Mouse (Mus musculus) spleen, embryonic (tissue): Measurements from ENCODE around the gene Pde4b.

Source experiments
- CTCF ChIA-PET: fragments of 350-600 bp; sonication (Branson Sonifier 250); formaldehyde crosslinking; loops from one replicate; lab custom pipeline; 2022; lab: Charles Lee

Pde4b gene

GRCm38 (mm10) chr4:102635944-102636343 is 548.6 kb downstream of the Pde4b start:
- CTCF ChIA-PET = no interaction called here

- CTCF ChIA-PET = no interaction called here
Measured at GRCm38 (mm10) chr4:102637348-102637910, 550.1 kb downstream of the Pde4b start.

GRCm38 (mm10) chr4:102640942-102641341 is 553.6 kb downstream of the Pde4b start:
- CTCF ChIA-PET = no interaction called here

DNA sequence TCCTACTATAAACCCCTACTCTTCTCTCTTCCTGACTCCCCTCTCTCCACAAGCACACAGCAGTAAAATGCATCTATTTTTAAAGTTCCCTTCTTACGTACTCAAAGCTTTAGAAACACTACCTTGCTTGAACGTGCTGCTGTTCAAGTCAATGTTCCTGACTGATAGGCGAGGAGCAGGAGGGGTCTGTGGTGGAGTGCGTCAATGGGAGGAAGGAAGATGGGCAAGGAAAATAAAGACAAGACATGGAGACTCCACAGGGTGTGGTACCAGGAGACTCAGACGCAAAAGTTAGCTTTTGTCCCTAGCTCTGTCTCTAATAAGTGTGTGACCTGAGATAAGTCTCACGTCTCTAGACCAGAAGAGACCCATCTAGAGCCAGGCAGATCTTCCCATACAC is 556.7 kb downstream of the Pde4b start:
- CTCF ChIA-PET = interaction anchor here (0.7 kb wide), 1 partner anchor 13 kb away, joined by 6 read pairs; no protein-coding TSS in a partner anchor

DNA sequence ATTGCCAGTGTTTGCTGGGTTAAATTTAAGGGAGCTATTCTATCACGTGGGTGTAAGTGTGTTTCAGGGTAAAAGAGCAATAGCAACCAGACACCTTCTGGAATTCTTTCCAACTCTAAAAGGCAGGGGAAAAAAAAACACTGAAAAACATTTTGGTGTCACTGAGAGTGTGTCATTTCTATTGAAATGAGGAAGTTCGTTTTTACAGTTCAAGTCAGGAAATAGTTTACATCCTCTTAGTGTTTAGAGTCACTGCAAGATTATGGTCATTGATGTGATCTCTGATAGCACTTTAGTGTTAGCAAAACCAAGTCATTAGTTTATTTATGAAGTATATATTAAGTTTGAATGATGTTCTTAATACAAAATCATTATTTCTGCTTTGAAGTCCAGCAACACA is 559.7 kb downstream of the Pde4b start:
- CTCF ChIA-PET = no interaction called here

- CTCF ChIA-PET = no interaction called here
Measured at GRCm38 (mm10) chr4:102655331-102655730, 568.0 kb downstream of the Pde4b start.

DNA sequence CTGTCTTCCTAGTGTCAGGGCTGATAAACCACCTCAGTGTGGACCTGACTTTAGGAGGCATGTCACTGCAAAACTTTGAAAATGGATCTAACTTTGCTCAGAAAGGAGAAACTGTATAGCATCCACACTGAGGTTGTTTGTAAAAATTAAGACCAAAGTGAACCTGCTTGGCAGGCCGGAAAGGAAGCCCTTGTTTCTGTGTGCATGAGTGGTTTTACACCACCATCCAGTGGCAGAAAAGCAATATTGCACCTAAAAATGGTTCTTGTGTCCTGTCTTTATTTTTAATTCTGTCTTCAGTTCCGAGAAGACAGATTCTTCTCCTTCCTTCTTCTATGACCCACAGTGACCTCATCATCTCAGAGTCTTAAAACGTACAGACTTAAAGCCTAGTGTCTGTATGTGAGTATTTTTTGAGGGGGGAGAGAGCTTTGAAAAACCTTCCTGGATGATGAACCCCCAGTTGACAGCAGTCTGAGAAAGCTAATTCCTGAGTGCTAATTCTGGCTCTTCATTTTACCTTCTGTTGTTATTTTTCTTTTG is 569.2 kb downstream of the Pde4b start:
- CTCF ChIA-PET = interaction anchor here (0.5 kb wide), 1 partner anchor 137 kb away, joined by 3 read pairs; no protein-coding TSS in a partner anchor
